Mouse (Mus musculus) spleen, postnatal 36 days (tissue): Measurements from ENCODE around the gene Nav2.

Experiments
- DNase-seq, 2 experiments: peaks; one replicate each; pipeline ENCODE4 v3.0.0; 2022; ENCODE audit warnings: low spot score in 2 of 2, mixed read lengths in 1 of 2

The Nav2 gene

DNA sequence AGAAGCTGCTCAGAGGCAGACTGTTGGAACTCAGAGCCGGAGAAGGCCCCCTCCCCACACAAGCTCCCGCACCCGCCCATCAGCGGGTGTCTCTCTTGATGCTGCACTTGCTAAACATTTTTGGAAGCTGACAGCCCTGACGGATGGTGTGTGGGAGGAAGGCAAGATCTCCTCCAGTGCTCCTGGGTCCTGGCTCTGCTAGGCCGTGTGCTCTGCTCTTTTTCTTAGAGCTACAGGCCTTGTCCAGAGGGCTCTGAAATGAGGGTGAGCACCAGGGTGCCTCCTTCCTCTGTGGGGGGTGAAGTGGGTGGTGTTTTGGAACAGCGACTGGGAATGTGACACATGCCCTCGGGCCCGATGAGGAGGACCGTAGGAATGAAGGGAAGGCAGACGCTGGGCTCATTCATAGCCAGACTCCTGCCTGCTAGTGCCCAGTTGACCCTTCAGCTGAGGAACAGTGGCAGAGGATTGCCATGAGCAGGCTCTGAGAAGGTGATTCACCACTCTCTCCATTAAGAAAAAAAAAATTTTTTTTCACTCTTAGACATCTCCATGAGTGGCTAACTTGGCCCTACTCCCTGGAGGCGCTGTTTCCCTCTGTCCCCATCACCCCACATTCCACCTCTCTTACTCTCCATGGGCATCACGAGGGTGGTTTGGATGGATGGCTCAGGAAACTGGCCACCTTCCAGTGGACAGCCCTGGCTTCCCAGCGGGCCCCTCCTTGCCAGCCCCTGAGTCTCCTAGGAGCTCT is 340.0 kb downstream of the Nav2 start:
- DNase-seq, result no peak

DNA sequence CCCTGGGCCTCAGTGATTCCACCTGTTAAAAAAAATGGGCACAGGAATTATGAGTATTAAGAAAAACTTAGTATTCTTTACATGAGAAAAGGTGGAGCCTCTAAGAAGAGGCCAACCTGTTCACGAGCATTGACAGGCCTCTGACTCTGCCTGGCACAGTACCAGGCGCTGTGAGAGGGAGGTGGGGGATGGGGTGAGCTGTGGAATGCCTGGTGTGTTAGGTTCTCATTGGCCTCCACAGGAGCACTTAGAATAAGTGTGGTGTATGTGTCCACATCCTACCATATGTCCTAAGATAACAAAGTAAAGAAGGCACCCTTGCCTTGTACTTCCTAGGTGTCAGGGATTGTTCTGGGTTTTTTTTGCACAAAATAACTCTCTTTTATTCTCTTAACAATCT is 340.9 kb downstream of the Nav2 start:
- no peak for DNase-seq

DNA sequence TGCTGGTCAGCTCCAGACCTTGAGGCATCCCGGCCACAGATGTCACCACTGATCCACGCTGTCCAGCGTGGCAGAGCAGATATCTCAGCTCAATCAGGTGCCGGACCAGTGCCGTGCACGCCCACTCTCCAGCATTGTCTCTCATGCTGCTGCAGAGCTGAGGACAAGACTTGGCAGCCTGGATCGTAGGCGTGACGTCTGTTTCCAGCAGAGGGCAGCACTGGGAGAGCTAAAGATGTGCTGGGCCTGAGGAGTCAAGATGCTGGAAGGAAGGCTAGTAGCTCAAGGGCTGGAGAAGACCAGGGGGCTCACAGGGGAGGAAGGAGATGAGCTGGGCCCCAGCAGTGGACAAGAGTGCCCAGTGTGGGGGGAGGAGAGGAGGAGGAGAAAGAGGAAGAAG is 341.5 kb downstream of the Nav2 start:
- DNase-seq, result peak; percentile 40 to 48

- no peak for DNase-seq
These were observed 342.2 kb downstream of the Nav2 start for GRCm38 (mm10) chr7:49250581-49251307.

DNA sequence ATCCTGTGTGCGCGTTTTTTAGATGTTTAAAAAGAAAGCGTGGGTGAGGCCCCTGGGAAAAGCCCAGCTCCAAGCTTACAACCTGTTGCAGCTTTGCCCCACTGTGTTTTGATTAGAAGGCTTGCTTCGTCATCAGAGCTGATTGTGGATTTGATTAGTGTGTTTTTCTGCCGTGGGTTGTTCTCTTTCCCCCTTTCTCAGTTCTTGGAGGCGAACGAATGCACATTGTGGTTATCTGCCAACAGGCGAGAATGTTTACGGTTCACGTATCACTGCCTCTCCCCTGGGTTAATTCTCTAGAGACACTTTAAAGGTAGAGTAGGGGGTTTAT is 342.8 kb downstream of the Nav2 start:
- no peak for DNase-seq

- DNase-seq, result no peak
These were observed 343.9 kb downstream of the Nav2 start for GRCm38 (mm10) chr7:49252444-49252843.

DNA sequence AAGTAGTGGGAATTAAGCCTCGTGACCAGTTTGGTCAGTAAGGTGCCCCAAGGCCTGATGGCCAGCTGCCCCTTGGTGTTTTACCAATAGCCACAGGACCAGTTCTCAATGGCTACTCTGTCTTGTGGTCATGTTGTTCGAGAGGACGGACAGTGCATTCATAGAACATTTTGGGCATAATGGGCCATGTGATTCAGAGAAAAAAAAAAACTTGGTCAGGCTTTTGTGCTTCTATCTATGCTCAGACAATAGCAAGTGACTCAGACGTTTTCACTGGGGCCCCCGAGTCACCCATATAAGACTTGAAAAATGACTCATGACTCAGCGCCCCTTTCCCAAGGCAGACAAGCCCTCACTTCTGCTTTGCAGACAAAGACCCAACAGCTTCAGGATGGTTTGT is 344.4 kb downstream of the Nav2 start:
- DNase-seq, result no peak

DNA sequence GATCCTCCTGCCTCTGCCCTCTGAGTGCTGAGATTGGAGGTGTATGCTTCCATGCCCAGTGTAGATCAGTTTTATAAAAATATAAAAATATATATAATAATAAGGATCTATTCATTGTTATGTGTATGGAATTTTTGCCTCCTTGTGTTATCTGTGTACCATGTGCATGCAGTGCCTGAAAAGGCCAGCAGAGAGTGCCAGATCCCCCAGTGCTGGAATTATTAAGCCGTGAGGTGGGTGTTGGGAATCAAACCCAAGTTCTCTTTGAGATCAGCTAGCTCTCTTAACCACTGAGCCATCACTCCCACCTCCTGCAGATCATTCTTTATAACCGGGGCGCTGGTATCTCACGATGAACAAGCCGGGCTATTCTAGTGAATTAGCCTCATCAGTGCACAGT is 346.5 kb downstream of the Nav2 start:
- no peak for DNase-seq

DNA sequence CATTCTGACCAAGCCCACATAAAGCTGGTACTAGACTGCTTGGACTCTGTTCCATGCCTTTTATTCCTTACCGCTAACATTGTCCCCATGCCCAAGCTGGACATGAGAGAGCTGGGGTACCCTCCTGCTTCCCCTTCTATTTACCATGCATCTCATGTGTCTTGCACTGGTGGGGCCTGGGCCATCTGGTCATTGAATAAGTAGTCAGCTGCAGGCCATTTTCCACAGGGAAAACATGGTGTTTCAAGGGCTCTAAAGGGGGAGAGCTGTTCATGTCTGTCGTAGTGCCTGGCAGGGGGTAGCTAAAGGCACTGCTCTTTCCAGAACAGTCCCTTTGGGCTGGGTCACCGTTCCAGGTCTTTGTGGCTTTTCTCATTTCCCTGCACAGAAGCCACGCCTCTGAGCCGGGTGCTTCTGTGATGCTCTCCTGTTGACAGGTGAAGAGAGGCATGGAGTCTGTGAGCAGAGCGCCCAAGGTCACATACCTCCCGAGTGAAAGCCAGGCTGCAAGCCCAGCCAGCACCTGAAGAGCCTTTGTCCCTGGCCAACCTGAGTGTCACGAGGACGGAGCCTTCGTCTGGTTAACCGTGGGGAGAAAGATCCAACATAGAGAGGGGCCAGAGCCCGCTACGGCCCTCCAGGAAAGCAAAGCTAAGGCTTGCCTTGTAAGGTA is 348.9 kb downstream of the Nav2 start:
- no peak for DNase-seq

DNA sequence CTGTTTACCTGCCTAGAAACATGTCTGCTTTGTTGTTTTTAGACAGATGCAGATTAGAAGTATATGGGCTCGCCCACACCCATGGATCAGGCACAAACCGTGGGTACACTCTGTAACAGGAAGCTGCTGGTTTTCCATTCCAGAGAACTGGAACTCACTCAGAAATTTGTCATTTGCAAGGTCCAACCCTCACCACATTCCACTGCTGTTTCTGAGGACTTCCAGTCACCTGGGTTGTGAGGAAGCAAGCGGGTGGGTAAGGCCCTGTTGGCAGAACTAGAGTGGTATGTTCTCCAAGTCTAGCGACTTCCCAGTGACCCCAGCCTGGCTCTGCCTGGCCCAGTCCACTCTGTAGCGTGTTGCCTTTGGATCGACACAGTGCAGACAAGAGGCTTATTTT is 349.6 kb downstream of the Nav2 start:
- DNase-seq, result no peak

DNA sequence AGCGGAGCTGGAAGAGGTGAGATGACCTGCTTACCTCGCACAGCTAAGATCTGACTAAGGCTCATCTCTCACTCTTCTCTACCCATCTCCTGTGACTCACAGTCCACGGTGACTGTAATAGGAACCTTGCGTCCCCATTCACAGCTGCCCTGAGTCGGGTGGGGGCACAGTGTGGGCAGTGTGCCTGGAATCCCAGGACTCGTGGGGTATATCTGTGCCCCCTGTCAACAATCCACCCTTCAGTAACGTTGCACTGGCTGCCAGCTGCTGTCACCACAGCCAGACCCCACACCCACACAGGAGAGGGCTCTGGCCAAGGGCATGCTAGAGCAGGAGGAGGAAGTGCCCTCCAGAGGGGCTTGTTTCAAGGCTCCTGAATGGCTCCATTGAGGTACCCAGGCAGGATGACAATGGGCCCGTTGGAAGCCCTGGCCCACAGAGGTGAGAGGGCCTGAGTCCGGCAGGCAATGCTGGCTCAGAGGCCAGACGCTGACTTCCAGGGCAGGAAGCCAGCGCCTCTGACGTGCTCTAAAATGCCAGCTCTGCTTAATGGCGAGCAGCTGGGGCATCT is 353.5 kb downstream of the Nav2 start:
- DNase-seq, result no peak

GRCm38 (mm10) chr7:49266422-49266821 is 357.9 kb downstream of the Nav2 start:
- no peak for DNase-seq

DNA sequence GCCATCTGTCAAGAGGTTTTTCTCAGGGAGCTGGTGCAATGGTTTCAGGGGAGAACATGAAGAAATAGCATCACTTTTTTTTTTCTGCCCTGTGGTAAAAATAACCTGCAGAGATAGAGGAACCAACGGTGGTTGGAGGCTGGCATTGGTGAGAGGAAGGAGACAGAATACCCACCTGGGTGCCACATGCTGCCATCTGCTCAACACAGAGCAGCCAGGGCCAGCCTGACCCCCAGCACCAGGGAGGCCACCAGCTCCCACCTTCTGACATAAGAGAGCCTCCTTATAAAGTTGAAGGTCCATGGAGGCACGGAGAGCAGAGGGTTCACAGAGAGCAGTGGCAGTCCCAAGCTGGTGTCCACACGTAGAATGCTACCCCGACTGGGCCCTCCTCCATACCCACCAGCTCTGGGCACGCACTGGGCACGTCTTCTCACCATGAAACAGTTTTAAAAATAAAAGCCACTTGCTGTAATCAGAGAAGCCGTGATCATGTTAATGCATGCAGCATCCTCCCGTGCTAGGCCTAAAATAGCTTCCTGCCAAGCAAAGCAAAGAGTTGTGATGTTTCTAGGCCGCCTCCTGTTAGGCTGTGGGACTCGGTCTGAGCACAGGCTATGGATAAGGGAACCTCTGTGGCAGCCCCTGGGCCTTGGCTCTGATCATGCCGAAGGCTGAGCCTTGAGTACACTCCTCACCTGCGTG is 359.3 kb downstream of the Nav2 start:
- no peak for DNase-seq

GRCm38 (mm10) chr7:49268401-49268921 is 359.9 kb downstream of the Nav2 start:
- DNase-seq, result no peak

GRCm38 (mm10) chr7:49270855-49271254 is 362.3 kb downstream of the Nav2 start:
- DNase-seq, result no peak

DNA sequence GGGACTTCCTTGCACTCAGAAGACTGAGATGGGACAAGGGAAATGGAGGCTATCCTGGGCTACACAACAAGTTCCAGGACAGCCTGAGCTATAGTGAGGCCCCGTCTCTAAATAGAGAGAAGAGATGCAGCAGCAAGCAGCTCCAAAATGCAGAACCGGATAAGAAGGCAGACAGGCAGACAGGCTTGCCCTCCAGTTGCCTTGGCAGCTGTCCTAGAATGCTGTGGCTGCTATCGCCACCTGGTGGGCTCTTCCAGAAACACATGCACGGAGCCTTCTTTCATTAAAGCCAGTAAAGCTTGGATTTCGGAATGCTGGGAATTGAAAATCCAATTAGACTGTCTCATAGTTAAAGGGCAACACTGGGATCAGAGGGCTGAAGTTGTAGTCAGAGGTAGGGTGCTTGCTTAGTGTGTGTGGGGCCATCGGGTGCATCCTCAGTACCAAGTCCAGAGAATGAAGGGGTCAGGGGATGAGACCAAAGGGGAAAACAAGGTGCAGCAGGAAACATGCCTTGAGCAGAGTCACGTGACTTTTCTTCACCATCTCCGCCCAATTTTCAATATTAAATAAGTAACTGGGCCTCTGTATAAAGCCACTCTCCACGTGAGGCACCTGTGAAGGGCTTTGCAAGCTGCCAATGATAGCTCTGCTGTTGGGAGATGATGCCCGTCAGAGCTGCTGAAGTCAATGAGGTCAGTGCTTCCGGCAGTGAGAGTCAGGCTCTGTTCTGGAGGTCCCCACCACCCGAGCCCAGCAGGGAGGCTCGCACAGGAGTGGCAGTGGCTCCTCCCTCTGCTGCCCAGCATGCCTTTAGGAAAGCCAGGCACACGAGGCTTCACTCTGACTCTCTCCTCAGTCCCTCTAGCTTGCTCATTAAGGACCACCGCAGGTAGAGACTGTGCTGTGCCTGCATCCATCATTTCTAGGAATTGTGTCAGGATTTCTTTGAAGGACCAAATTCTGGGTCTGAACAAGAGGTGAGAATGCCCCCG is 364.2 kb downstream of the Nav2 start:
- DNase-seq, result peak; percentile 16 to 50

- DNase-seq, result no peak
These were observed 365.6 kb downstream of the Nav2 start for GRCm38 (mm10) chr7:49273907-49274656.

DNA sequence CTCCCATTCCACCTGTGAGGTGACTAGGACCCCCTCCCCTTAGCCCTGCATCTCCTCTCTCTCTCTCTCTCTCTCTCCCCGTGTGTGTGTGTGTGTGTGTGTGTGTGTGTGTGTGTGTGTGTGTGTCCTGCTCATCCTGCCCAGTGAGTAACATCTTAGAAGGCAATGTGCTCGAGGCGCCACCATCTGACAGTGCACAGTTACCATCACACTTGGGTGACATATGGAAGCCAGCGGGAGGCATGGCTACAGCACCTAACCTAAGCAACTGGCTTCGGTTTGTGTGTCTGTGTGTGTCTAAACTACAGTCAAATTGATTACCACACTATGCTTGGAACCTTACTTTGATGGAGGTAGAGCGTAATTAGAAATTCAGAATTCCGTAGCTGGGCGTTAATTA is 366.2 kb downstream of the Nav2 start:
- DNase-seq, result no peak

GRCm38 (mm10) chr7:49276163-49276562 is 367.6 kb downstream of the Nav2 start:
- DNase-seq, result no peak

DNA sequence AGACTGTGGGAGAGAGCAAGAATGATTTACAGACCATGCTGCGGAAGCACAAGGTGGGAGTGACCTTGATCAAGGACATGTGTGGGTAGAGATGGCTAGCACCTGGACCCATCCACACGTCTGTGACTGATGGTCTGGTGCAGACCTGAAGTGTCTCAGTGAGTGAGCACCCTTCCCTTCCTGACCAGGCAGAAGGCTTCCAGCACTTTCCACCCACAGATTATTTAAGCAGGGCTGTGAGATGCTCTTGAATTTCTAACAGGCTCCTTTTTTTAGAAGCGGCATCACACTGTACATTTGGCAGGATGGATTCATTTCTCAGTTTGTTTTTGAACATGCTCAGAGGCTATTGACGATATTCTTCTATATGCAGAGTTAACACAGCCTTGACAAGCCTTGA is 369.2 kb downstream of the Nav2 start:
- no peak for DNase-seq
